Mouse (Mus musculus): ENCODE results near the gene Zc3h18. TPM values are rescaled to one million over a fixed set of nuclear protein-coding genes. Genes with fewer than 3 reads are reported as not detected.

The Zc3h18 gene
- polyA plus RNA-seq, 1 experiment from 2014 or later: 17.7 TPM

DNA sequence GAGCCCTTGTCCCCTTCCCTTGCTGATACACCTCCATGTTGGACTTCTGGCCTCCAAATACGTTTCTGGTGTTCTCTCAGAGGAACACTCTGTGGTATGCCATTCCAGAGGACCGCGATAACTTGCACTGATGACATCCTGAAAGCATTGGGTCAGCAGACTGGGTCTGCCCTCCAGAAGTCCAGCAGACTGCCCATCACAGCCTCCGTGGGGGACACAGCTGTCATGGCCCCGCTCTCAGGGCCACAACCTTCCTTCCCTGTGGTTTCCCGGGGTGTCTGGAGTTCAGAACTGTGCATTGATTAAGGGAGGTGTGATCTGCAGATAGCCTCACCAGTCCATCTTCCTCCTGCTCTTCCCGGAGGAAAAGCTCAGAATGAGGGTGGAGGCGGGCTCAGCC, 86.1 kb downstream of the Zc3h18 start:
- Histone ChIP-seq H3K27ac (replicated peaks in 1 of 2; ENCODE audit: control insufficient read depth in 1 of 2, insufficient read depth in 1 of 2, low read depth in 2 of 2, low read length in 2 of 2) (no peak overlapping the region), H3K9ac (ENCODE audit: low read length) (no peak overlapping the region), H3K4me1 (ENCODE audit: control insufficient read depth in 2 of 2, insufficient read depth in 2 of 2, low read length in 2 of 2) (peaks cover 32 to 33% of the 10 kb centered on the region in 2 experiments), H3K9me3 (ENCODE audit: control insufficient read depth, low read length) (no peaks in the 10 kb centered on the region), H3K36me3 (ENCODE audit: control insufficient read depth, insufficient read depth, low read length) (peaks cover 24% of the 10 kb centered on the region), H3K4me3 (ENCODE audit: control insufficient read depth in 1 of 2, insufficient read depth in 1 of 2, low read depth in 1 of 2, low read length in 2 of 2) (no peak overlapping the region), H3K27me3 (ENCODE audit: control insufficient read depth, insufficient read depth, low read length) (peaks cover 19% of the 10 kb centered on the region), H3K4me2 (ENCODE audit: low read length) (no peak overlapping the region)
- no peak for ATAC-seq (ENCODE audit: insufficient number of reproducible peaks, insufficient read depth, low FRiP score, low read depth)
- 56% methylated on average over 8 of the region's 8 CpGs for WGBS

DNA sequence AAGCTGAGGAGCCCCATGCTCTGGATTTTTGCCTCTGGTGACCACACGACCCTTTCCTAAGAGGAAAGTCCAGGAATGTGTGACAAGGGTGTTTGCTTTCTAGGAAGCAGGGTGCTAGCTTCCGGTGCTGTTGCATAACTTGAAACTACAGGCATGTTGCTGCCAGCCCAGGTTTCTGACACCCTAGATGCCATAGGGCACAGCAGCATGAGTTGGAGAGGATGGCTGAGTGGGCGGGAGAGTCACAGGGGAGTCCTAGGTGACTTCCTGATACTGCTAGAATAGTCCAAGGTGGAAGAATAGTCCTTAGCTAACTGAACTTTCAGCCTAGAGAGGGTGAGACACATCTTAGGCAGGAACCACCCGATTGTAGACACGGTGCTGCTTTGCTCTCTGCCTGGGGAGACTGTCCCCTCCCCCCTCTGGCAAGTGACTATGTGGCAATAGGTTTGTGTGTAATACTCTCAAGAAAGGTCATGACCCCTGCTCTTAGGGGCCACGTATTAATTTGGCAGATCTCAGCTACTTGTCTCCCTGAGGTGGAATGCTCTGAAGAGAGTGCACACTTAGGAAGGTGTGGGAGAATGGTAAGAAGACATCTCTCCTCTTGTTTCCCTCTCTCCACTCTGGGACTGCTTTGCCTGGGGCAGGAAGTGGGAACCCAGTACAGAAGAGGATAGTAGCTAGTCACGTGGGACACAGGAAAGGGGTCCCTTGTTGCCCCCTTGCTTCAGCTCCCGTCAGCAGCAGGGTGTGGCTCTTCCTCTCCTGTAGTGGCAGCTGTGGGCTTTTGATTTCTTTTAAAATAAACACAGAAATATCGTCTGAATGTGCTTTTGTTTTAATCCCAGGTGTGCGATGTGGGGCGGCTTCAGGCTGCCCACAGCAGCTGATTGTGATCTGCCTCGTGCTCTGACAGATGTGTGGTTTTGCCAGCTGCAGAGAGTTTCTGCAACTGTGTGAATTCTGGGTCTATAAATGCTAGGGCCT, 87.5 kb downstream of the Zc3h18 start:
- Histone ChIP-seq H3K27ac (replicated peaks in 1 of 2; ENCODE audit: control insufficient read depth in 1 of 2, insufficient read depth in 1 of 2, low read depth in 2 of 2, low read length in 2 of 2) (no peak overlapping the region), H3K9me3 (ENCODE audit: control insufficient read depth, low read length) (no peaks in the 10 kb centered on the region), H3K4me3 (ENCODE audit: control insufficient read depth in 1 of 2, insufficient read depth in 1 of 2, low read depth in 1 of 2, low read length in 2 of 2) (no peak overlapping the region), H3K27me3 (ENCODE audit: control insufficient read depth, insufficient read depth, low read length) (peaks cover 13% of the 10 kb centered on the region), H3K9ac (ENCODE audit: low read length) (no peak overlapping the region), H3K36me3 (ENCODE audit: control insufficient read depth, insufficient read depth, low read length) (peaks cover 37% of the 10 kb centered on the region), H3K4me2 (ENCODE audit: low read length) (no peak overlapping the region), H3K4me1 (ENCODE audit: control insufficient read depth in 2 of 2, insufficient read depth in 2 of 2, low read length in 2 of 2) (peaks cover 29 to 33% of the 10 kb centered on the region in 2 experiments)
- 41% methylated on average over 12 of the region's 12 CpGs for WGBS
- ATAC-seq (ENCODE audit: insufficient number of reproducible peaks, insufficient read depth, low FRiP score, low read depth): no peak

DNA sequence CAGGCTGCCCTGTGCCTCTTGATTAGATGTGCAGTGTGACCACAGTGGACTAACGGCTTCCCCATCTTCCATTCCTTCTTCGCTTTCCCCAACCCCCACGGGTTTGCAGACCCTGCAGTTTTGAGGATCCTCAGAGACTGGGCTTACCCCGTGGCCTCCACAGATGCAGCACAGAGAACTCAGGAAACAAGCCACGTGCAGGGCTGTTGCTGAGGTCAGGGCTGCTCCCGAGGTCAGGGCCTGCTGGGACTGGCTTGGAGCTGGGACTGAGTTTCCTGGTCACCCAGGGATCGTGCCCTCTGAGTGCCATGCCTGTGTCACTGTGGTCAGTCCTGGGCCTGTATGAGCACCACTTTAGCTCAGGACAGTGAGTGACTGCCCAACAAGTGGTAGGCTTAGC, 88.6 kb downstream of the Zc3h18 start:
- H3K4me3 ChIP-seq (ENCODE audit: control insufficient read depth in 1 of 2, insufficient read depth in 1 of 2, low read depth in 1 of 2, low read length in 2 of 2): no peak overlapping the region
- no peak overlapping the region for H3K4me2 ChIP-seq (ENCODE audit: low read length)
- 70% methylated on average over 7 of the region's 7 CpGs for WGBS
- H3K4me1 ChIP-seq (ENCODE audit: control insufficient read depth in 2 of 2, insufficient read depth in 2 of 2, low read length in 2 of 2): peaks cover 25 to 28% of the 10 kb centered on the region in 2 experiments; a peak in 3 of 4 replicates
- H3K27me3 ChIP-seq (ENCODE audit: control insufficient read depth, insufficient read depth, low read length): peaks cover 8% of the 10 kb centered on the region
- H3K27ac ChIP-seq (replicated peaks in 1 of 2; ENCODE audit: control insufficient read depth in 1 of 2, insufficient read depth in 1 of 2, low read depth in 2 of 2, low read length in 2 of 2): no peak overlapping the region
- no peak for ATAC-seq (ENCODE audit: insufficient number of reproducible peaks, insufficient read depth, low FRiP score, low read depth)
- no peaks in the 10 kb centered on the region for H3K9me3 ChIP-seq (ENCODE audit: control insufficient read depth, low read length)
- H3K36me3 ChIP-seq (ENCODE audit: control insufficient read depth, insufficient read depth, low read length): peaks cover 47% of the 10 kb centered on the region
- no peak overlapping the region for H3K9ac ChIP-seq (ENCODE audit: low read length)

Other genes starting within 250 kb of the Zc3h18 start
- 4.4 and 6.1 TPM in 2 replicates for gene Zfpm1, start 94.5 kb upstream of the Zc3h18 start, polyA plus RNA-seq (2014; fragmentation: Nextera tagmentation; extraction: Ambion mirVana)
- gene Trhr2, start 15.9 kb upstream of the Zc3h18 start, polyA plus RNA-seq (2014; fragmentation: Nextera tagmentation; extraction: Ambion mirVana): not detected in 2 replicates
- not detected in 2 replicates for gene Il17c, start 45.4 kb downstream of the Zc3h18 start, polyA plus RNA-seq (2014; fragmentation: Nextera tagmentation; extraction: Ambion mirVana)
- gene Cyba, start 56.3 kb downstream of the Zc3h18 start, polyA plus RNA-seq (2014; fragmentation: Nextera tagmentation; extraction: Ambion mirVana): 194 and 196 TPM in 2 replicates
- gene Mvd, start 66.8 kb downstream of the Zc3h18 start, polyA plus RNA-seq (2014; fragmentation: Nextera tagmentation; extraction: Ambion mirVana): 14.4 and 17.9 TPM in 2 replicates
- 2.6 TPM in 2 replicates for gene Snai3, start 84.1 kb downstream of the Zc3h18 start, polyA plus RNA-seq (2014; fragmentation: Nextera tagmentation; extraction: Ambion mirVana)
- 39.8 and 40.8 TPM in 2 replicates for gene Rnf166, start 99.5 kb downstream of the Zc3h18 start, polyA plus RNA-seq (2014; fragmentation: Nextera tagmentation; extraction: Ambion mirVana)
- gene Ctu2, start 99.5 kb downstream of the Zc3h18 start, polyA plus RNA-seq (2014; fragmentation: Nextera tagmentation; extraction: Ambion mirVana): 24.9 and 33.0 TPM in 2 replicates
- gene Piezo1, start 174.7 kb downstream of the Zc3h18 start, polyA plus RNA-seq (2014; fragmentation: Nextera tagmentation; extraction: Ambion mirVana): 14.9 and 16.3 TPM in 2 replicates
- gene Cdt1, start 191.4 kb downstream of the Zc3h18 start, polyA plus RNA-seq (2014; fragmentation: Nextera tagmentation; extraction: Ambion mirVana): 23.2 and 27.6 TPM in 2 replicates
- gene Aprt, start 200.3 kb downstream of the Zc3h18 start, polyA plus RNA-seq (2014; fragmentation: Nextera tagmentation; extraction: Ambion mirVana): 240 and 243 TPM in 2 replicates
- gene Galns, start 234.9 kb downstream of the Zc3h18 start, polyA plus RNA-seq (2014; fragmentation: Nextera tagmentation; extraction: Ambion mirVana): 10.3 and 11.2 TPM in 2 replicates
- 78.2 and 84.8 TPM in 2 replicates for gene Trappc2l, start 235.0 kb downstream of the Zc3h18 start, polyA plus RNA-seq (2014; fragmentation: Nextera tagmentation; extraction: Ambion mirVana)
- not detected in 2 replicates for gene Pabpn1l, start 246.1 kb downstream of the Zc3h18 start, polyA plus RNA-seq (2014; fragmentation: Nextera tagmentation; extraction: Ambion mirVana)

Data from heart, embryonic 14.5 days (tissue).